Mouse (Mus musculus) bone marrow macrophage, adult 2 months (primary cell): ENCODE measurements around the gene Atg9a.

Source experiments
- CTCF ChIP-seq: IDR thresholded peaks from 2 replicates; pipeline ENCODE4 v1.5.1; 2012; ENCODE audit warnings: low read depth, mild to moderate bottlenecking, low read length, moderate library complexity
- POLR2A ChIP-seq: IDR thresholded peaks from 2 replicates; pipeline ENCODE4 v1.6.1; 2012; ENCODE audit warnings: mild to moderate bottlenecking, low read depth, low read length, borderline replicate concordance

GRCm38 (mm10) chr1:75231224-75231623 lies 39.2 kb upstream of the Atg9a start:
- no peak for TF ChIP-seq POLR2A
- TF ChIP-seq CTCF = no peak
